Mouse (Mus musculus) liver, embryonic 14.5 days (tissue): ENCODE results near the gene 1700001K19Rik. TPM values are rescaled to one million over a fixed set of nuclear protein-coding genes. Genes with fewer than 3 reads are reported as not detected.

Experiments
- ATAC-seq: fragments of 200-750 bp; cut with Nextera tagmentation; 2 replicates; pipeline ENCODE4 v1.8.0; 2017; ENCODE audit warnings: moderate number of reproducible peaks, mild to moderate bottlenecking, moderate library complexity; ENCODE audit not compliant: insufficient read depth
- DNase-seq, 3 experiments: peaks; one replicate each; pipeline ENCODE4 v3.0.0-alpha.2; 2012 to 2013; ENCODE audit warnings: low read depth in 3 of 3, low spot score in 3 of 3
- H3K27ac ChIP-seq: fragments of 300-500 bp; sonication (generic); 2 replicates; pipeline ENCODE4 v1.5.1; 2014; ENCODE audit warnings: moderate library complexity, mild to moderate bottlenecking, control low read depth, inconsistent platforms
- H3K27me3 ChIP-seq: fragments of 300-500 bp; sonication (generic); 2 replicates; pipeline ENCODE4 v1.6.1; 2014; ENCODE audit warnings: mild to moderate bottlenecking, low read length, moderate library complexity; ENCODE audit not compliant: control insufficient read depth, insufficient read depth
- H3K36me3 ChIP-seq: fragments of 300-500 bp; sonication (generic); replicated peaks from 2 replicates; pipeline ENCODE4 v1.6.1; 2014; ENCODE audit warnings: low read depth; ENCODE audit not compliant: control insufficient read depth, insufficient read depth
- H3K4me1 ChIP-seq, 2 experiments: fragments of 200-500 bp in 1 of 2; fragments of 300-500 bp in 1 of 2; sonication (generic) in 1 of 2; replicated peaks; 2 replicates each; pipeline ENCODE4 v1.6.1; 2012 to 2014; ENCODE audit warnings: antibody characterized with exemption in 1 of 2, inconsistent platforms in 1 of 2, low read length in 1 of 2; ENCODE audit not compliant: control insufficient read depth in 2 of 2, insufficient read depth in 2 of 2
- H3K4me2 ChIP-seq: fragments of 300-500 bp; sonication (generic); 2 replicates; pipeline ENCODE4 v1.6.1; 2014; ENCODE audit warnings: low read depth, mild to moderate bottlenecking, control low read depth, moderate library complexity
- H3K4me3 ChIP-seq, 2 experiments: fragments of 200-500 bp in 1 of 2; fragments of 300-500 bp in 1 of 2; sonication (generic) in 1 of 2; 2 replicates each; pipeline ENCODE4 v1.5.1; 2012 to 2014; ENCODE audit warnings: low read depth in 2 of 2, low read length in 2 of 2, mild to moderate bottlenecking in 2 of 2, control low read depth in 1 of 2, inconsistent platforms in 1 of 2, moderate library complexity in 1 of 2; ENCODE audit not compliant: insufficient read depth in 1 of 2
- H3K9ac ChIP-seq: fragments of 300-500 bp; sonication (generic); replicated peaks from 2 replicates; pipeline ENCODE4 v1.6.1; 2014; ENCODE audit warnings: mild to moderate bottlenecking, control low read depth, moderate library complexity
- H3K9me3 ChIP-seq: fragments of 300-500 bp; sonication (generic); 2 replicates; pipeline ENCODE4 v1.6.1; 2016; ENCODE audit warnings: low read length, mixed read lengths; ENCODE audit not compliant: control insufficient read depth
- CTCF ChIP-seq: IDR thresholded peaks from 2 replicates; pipeline ENCODE4 v1.5.1; 2016; ENCODE audit warnings: antibody characterized with exemption, low read depth, control low read depth
- EP300 ChIP-seq: IDR thresholded peaks from 2 replicates; pipeline ENCODE4 v1.6.1; 2016; ENCODE audit warnings: antibody characterized with exemption, low read depth
- WGBS: fragments of 180-500 bp; shearing (Covaris S2); extraction: QIAGEN DNeasy Blood & Tissue Kit; methylation state at CpG from one replicate; pipeline ENCODE4 v1.1.7; 2014; ENCODE audit not compliant: insufficient replicate concordance; 5-methylcytosine and 5-hydroxymethylcytosine counted together
- polyA plus RNA-seq, 2 experiments: library from polyadenylated mRNA; depleted of rRNA in 1 of 2; stranded (reverse) in 1 of 2; unstranded in 1 of 2; fragments of >200 nt; fragmentation: Nextera tagmentation in 1 of 2; extraction: Ambion mirVana in 1 of 2; gene quantifications; 2 replicates each; pipeline versions ENCODE4 v1.2.1 to v1.2.3; 2012 to 2014

1700001K19Rik gene
- polyA plus RNA-seq (2012; rRNA removed) (not detected in 2 replicates), polyA plus RNA-seq (2014; fragmentation: Nextera tagmentation; extraction: Ambion mirVana) (not detected in 2 replicates)

DNA sequence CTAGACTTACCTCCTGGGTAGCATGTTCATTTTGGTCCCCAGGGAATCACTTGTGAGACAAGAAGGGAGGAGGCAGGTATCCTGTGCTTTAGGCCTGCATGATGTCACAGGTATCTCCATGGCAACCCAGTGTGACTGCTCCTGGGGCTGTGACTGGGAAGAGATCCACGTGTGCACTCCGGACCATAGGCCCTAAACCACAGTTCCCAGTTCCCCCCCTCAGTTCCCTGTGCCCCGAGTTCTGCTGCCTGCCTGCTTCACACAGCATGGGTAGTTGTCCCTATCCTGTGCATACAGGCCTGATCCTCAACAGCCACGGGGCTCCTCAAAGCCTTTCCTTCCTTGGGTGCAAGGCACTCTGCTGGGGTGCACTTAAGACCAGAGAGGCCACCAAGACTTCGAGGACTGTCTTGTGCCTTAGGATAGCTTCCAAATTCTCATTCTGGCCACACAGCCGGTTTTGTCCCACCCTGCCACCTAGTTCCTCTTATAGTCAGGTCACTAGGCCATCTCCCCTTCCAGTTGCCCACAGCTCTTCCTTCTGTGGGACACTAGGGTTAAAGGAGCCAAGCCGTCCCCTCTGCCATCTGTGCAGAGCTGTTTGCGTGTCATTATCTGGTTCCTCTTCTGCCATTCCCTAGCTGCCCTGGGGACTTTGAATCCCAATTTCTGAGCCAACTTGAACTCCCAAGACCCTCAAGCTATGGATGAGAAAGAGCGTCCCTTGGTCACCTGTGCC lies at the start of gene 1700001K19Rik:
TSS of gene 1700001K19Rik (minus strand) at position 59 of the 739 bp plus-strand sequence.
- H3K9me3 ChIP-seq: no peaks in the 10 kb centered on the region
- H3K27ac ChIP-seq: no peak within 1 kb of the TSS
- H3K36me3 ChIP-seq: no peaks in the 10 kb centered on the region; the same call in 1 of the 2 replicates
- no peaks in the 10 kb centered on the region for H3K4me1 ChIP-seq
- WGBS: 47% methylated on average over 9 of the region's 9 CpGs
- no peaks in the 10 kb centered on the region for H3K27me3 ChIP-seq
- no peak within 1 kb of the TSS for H3K9ac ChIP-seq
- ATAC-seq (no peak), DNase-seq (no peak)
- TF ChIP-seq CTCF (no peak), EP300 (no peak)
- no peak within 1 kb of the TSS for H3K4me3 ChIP-seq
- H3K4me2 ChIP-seq: no peak within 1 kb of the TSS

DNA sequence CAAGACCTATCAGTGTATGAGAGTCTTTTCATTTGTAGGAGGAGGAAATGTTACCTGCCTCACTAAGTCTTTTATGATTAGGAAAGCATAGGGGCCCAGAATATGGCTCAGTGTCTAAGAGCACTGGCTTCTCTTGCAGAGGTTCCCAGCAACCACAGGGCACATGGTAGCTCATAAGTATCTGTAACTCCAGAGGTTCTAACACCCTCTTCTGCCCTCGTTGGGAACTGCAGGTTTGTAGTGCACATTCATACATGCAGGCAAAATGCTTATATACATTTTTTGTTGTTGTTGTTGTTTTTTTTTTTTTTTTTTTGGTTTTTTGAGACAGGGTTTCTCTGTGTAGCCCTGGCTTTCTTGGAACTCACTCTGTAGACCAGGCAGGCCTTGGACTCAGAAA lies 44.0 kb upstream of the 1700001K19Rik start:
- Histone ChIP-seq H3K9ac (no peak overlapping the region), H3K4me1 (0 out of 4 replicates have a peak, but pooled peaks cover 0 to 4% of the 10 kb centered on the region in 2 experiments), H3K4me2 (no peak overlapping the region), H3K9me3 (no peaks in the 10 kb centered on the region), H3K36me3 (no peaks in the 10 kb centered on the region), H3K27ac (no peak overlapping the region), H3K4me3 (no peak overlapping the region), H3K27me3 (no peaks in the 10 kb centered on the region)
- DNase-seq: no peak
- ATAC-seq: no peak
- TF ChIP-seq EP300 (no peak), CTCF (no peak)
- 33% methylated on average over 1 of the region's 1 CpGs for WGBS

- 0 out of 4 replicates have a peak, but pooled peaks cover 0 to 4% of the 10 kb centered on the region in 2 experiments for H3K4me1 ChIP-seq
- TF ChIP-seq CTCF (no peak), EP300 (no peak)
- H3K9ac ChIP-seq: no peak overlapping the region
- H3K27ac ChIP-seq: no peak overlapping the region
- no peak for DNase-seq
- H3K4me3 ChIP-seq: no peak overlapping the region
- WGBS: 48% methylated on average over 5 of the region's 5 CpGs
- H3K9me3 ChIP-seq: no peaks in the 10 kb centered on the region
- H3K4me2 ChIP-seq: no peak overlapping the region
- peaks cover 2% of the 10 kb centered on the region; the same call in 1 of the 2 replicates for H3K27me3 ChIP-seq
- no peak for ATAC-seq
- no peaks in the 10 kb centered on the region for H3K36me3 ChIP-seq
Measured at GRCm38 (mm10) chr12:110725489-110725888, 43.1 kb upstream of the 1700001K19Rik start.

DNA sequence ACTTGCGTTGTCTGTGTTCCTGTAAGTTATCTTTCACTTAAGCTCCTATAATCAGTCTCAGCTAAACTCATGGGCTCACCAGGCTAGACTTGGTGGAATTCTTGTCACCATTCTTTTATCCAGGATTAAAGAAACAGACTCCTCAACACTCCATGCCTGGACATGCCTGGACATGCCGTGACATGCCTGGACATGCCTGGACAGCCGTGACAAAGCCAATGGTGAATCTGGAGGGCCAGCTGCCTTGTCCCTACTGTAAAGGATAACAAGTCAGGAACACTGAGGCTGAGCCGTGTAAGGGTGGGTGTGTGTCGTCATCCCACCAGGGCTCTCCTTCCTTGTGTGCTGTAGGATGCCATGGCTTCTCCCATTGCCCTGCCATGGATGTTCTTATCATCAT lies 42.6 kb upstream of the 1700001K19Rik start:
- Histone ChIP-seq H3K27ac (no peak overlapping the region), H3K4me3 (no peak overlapping the region), H3K27me3 (peaks cover 6% of the 10 kb centered on the region), H3K9ac (no peak overlapping the region), H3K36me3 (no peaks in the 10 kb centered on the region), H3K4me1 (0 out of 4 replicates have a peak, but pooled peaks cover 0 to 4% of the 10 kb centered on the region in 2 experiments), H3K9me3 (no peaks in the 10 kb centered on the region), H3K4me2 (no peak overlapping the region)
- ATAC-seq: no peak
- DNase-seq: no peak
- 80% methylated on average over 5 of the region's 5 CpGs for WGBS
- TF ChIP-seq CTCF (no peak), EP300 (no peak)

DNA sequence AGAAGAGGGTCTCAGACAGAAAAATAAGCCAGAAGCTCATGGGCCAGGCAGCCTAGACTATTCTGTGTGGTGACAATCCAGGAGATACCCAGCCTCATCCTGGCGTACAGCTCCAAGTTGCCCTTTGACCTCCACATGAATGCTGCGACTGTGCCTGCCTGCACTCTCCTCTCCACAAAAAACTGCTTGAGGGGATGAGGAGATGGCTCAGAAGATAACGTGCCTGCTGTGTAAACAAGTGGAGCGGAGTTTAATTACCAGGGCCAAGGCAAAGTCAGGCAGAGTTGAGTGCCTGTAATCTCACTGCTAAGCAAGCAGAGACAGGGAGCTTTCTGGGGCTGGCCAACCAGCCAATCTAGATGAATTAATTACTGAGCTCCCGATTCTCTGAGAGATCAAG lies 33.6 kb upstream of the 1700001K19Rik start:
- no peak for ATAC-seq

More for the DNA sequence above, 33.6 kb upstream of the 1700001K19Rik start:
- Histone ChIP-seq H3K36me3 (no peaks in the 10 kb centered on the region), H3K9ac (no peak overlapping the region), H3K27ac (no peak overlapping the region), H3K9me3 (no peaks in the 10 kb centered on the region), H3K4me3 (no peak overlapping the region), H3K4me1 (no peaks in the 10 kb centered on the region), H3K4me2 (no peak overlapping the region), H3K27me3 (peaks cover 14% of the 10 kb centered on the region)
- TF ChIP-seq EP300: no peak
- no peak for TF ChIP-seq CTCF
- WGBS: 37% methylated on average over 5 of the region's 5 CpGs
- DNase-seq: no peak
